Mouse (Mus musculus) erythroblast, embryonic 14.5 days (primary cell): Measurements from ENCODE around the gene Ccnb1ip1.

Experiments
- GATA1 ChIP-seq: IDR thresholded peaks from 2 replicates; pipeline ENCODE4 v1.6.1; 2012; ENCODE audit warnings: low read length, inconsistent platforms, mixed read lengths
- TAL1 ChIP-seq: IDR thresholded peaks from 3 replicates; pipeline ENCODE4 v1.6.1; 2012; ENCODE audit warnings: low read length, inconsistent platforms, mixed read lengths

- TF ChIP-seq GATA1 (no peak), TAL1 (no peak)
These were observed 7.9 kb downstream of the Ccnb1ip1 start for GRCm38 (mm10) chr14:50799502-50800259.
